Mouse (Mus musculus) kidney, adult 9 months (tissue): Measurements from ENCODE around the gene Grin2c.

ENCODE experiments used
- DNase-seq: peaks from one replicate; pipeline ENCODE4 v3.0.0; 2022

Grin2c gene

DNA sequence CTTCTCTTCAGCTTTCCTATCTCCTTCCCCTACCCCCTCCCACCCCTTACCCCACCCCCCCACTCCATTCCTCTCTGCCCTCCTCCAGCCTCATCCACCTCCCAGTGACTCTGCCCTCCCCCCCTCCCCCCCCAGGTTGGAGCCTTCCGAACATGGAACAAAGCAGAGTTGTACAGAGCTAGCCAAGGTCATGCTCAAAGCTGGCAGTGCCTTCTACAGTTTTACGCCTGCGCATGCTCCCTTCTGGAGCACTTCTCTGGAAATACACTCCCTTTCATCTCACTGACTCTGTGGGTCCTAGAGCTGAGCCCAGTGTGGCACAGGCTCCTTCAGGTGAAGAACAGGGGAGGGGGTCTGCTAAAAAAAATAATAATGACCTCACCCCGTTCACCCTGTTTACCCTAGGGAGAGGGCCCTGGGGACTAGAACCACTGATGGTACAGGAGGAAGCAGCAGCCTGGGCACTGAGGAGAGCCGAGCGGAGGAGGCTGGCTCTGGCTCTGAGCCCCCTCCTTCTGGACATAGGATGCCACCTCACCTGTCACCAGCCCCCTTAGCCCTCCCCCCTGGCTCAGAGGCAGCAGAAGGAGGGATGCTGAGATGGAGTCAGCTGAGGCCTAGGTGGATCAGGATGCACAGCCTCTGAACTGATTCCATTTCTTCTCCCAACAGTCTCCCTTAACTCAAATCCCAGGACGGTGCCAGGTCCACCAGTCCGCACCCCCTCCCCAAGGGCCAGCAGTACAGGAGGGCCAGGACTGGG lies 15.9 kb upstream of the Grin2c start:
- no peak for DNase-seq

DNA sequence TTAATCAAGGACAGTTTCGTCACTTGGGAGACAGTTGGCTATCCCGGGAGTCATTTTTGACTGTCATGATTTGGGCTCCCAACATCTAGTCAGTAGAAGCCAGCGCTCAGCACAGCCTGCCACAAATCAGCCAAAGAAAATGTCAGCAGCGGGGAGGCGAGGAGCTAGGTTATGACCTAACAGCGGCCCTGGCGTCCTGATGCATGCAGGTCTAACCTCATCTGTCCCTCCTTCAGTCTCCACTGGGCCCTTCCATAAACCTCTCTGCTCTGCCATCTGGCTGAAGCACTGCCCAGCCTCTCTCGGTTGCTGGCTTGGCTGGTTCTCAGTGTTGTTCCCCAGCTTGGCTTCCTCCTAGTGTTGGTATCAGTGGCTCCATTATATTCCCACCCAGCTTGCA lies 15.3 kb upstream of the Grin2c start:
- DNase-seq: no peak

- DNase-seq: no peak
Observed at GRCm38 (mm10) chr11:115279726-115280125, 12.7 kb upstream of the Grin2c start.

- DNase-seq: no peak
Observed at GRCm38 (mm10) chr11:115278176-115278575, 11.1 kb upstream of the Grin2c start.

DNA sequence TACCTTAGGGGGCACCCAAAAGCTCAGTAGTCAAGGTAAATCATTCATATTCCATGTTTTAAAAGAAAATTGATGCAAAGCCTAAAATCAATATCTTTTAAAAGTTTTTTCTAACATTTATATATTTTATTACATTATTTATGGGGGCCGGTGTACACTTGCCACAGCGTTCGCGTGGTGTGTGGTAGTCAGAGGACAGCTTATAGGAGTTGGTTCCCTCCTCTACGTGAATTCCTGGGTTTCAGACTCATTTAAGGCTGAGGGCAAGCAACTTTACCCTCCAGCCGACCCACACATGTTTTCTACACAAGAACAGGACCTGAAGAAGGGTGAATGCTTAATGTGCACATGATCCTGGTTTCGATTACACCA lies 10.5 kb upstream of the Grin2c start:
- DNase-seq: no peak

- peak; percentile 100 for DNase-seq
Observed at GRCm38 (mm10) chr11:115276780-115277603, 9.9 kb upstream of the Grin2c start, which contains the start of gene Fdxr. Fdxr (minus strand) TSS chr11:115277050.

- no peak for DNase-seq
Observed at GRCm38 (mm10) chr11:115275954-115276353, 8.9 kb upstream of the Grin2c start.

GRCm38 (mm10) chr11:115275509-115275908 lies 8.5 kb upstream of the Grin2c start:
- no peak for DNase-seq

- no peak for DNase-seq
Observed at GRCm38 (mm10) chr11:115274771-115275170, 7.7 kb upstream of the Grin2c start.

DNA sequence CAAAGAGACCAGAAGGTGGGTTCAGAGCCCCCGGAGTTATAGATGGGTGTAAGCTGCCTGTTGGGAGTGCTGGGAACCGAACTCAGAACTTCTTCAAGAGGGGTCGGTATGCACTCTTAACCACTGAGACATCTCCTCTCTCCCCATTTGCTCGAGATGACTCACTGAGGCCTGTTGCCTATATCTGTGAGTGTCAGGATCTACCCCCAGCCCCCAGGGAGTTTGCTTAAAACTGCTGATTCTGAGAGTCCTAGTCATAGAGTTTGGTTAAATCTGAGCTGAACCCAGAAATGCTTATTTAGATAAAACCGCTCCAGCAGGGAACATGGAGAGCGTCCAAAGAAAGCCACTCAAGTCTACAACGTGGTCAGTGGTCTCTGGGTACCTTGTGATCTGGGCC lies 7.1 kb upstream of the Grin2c start:
- no peak for DNase-seq

- DNase-seq: no peak
Observed at GRCm38 (mm10) chr11:115273735-115274134, 6.7 kb upstream of the Grin2c start.

GRCm38 (mm10) chr11:115272894-115273498 lies 6.0 kb upstream of the Grin2c start:
- no peak for DNase-seq

- DNase-seq: no peak
Observed at GRCm38 (mm10) chr11:115271481-115271880, 4.4 kb upstream of the Grin2c start.

- no peak for DNase-seq
Observed at GRCm38 (mm10) chr11:115271052-115271451, 4.0 kb upstream of the Grin2c start.

DNA sequence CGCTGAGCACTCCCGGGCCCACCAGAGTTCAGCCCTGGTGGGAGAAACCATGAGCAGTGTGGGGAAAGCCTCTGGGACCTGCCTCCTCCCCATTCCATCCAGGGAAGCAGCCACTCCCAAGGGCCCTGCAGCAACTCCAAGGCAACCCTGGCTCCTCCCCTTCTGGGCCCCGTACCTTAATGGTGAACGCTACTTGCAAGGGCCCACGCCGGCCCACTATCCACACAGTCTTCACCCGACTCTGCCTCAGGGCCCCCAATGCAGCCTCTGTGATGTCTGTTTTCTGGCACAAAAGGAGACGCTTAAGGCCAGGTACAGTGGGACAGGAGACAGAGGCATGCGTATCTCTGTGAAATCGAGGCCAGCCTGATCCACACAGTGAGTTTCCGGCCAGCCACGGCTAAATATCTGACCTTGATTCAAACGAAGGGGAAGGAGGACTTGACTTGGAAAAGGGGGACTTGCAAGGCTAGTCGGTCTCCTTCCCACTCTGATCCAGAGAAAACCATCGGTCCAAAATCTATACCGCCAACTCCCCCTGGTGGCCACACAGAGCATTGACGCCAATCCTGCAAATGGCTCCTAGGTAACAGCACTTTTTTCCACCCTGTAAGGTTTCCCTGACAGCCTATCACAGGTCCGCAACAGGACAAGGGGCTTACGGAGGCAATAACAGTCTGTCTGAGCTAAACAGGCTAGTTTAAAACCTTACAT lies 3.3 kb upstream of the Grin2c start:
- peak; percentile 84 for DNase-seq

- no peak for DNase-seq
Observed at GRCm38 (mm10) chr11:115269330-115270066, 2.5 kb upstream of the Grin2c start.

GRCm38 (mm10) chr11:115267958-115268357 lies 915 bp upstream of the Grin2c start:
- no peak for DNase-seq

DNA sequence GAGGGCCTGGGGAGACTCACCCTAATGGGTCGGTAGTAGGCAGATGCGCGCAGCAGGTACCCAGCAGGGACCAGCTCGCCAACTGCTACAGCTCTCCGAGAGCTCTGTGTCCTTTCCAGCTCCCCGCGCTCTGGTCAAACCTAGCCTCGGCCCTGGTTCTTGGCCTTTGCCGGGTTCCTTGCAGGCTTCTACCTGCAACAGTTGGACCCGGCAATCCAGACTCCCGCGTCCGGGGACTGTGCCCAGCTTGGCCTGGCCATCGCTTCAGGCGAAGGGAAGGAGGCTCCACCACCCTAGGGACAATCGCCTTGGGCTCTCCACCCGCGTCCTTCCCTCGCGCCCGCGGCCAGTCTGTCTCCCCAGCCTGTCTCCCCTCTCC lies 654 bp downstream of the Grin2c start:
- no peak for DNase-seq

DNA sequence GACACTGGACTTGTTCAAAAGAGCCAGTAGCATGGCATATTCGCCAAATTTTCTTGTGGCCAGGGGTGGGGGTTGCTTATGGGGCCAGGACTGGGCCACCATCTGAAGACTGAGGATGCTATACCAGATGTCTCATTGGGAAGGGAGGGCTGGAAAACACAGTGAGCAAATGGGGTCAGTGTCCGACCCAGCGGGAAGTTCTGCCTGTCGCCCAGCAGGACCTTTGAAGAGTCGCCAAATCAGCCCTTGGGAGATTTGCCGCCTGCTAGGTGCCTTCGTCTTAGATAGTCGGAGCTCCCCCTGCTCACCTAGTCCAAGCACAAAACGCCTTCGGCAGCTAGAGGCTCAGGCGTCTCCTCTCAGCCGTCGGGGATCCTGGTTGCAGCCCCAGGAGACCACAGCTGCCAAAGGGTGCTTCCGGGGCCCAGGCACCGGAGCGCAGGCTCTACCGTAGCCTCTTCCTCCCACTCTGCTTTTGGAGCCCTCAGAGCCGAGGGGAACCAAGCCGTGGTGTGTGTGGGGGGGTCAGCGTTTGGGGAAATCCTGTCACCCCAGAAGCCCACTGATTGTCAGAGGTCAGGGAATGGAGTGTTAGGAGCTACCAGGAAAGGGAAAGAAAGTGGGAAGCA lies 1.2 kb downstream of the Grin2c start:
- no peak for DNase-seq

- DNase-seq: no peak
Observed at GRCm38 (mm10) chr11:115264862-115265668, 2.0 kb downstream of the Grin2c start.
